Mouse (Mus musculus) layer of hippocampus, adult 2 months (tissue): ENCODE measurements at regions not wholly inside any gene's neighbourhood (a gene's known extent, or its start where the extent isn't known, plus 50 kb on each side); places are given as distances from the start of the nearest gene placed in this dataset.

Experiments used
- DNase-seq, 2 experiments: peaks; one replicate each; pipeline ENCODE4 v3.0.0; 2022; ENCODE audit warnings: low spot score in 2 of 2
- H3K27ac ChIP-seq: fragments of 200-600 bp; 2 replicates; pipeline ENCODE4 v1.8.1; 2022
- H3K4me3 ChIP-seq: fragments of 200-600 bp; 2 replicates; pipeline ENCODE4 v1.8.1; 2022; ENCODE audit warnings: mild to moderate bottlenecking
- CTCF ChIP-seq: fragments of 200-600 bp; conservative IDR thresholded peaks from 2 replicates; pipeline ENCODE4 v1.8.1; 2022; ENCODE audit warnings: antibody characterized with exemption, mild to moderate bottlenecking, moderate library complexity

- no peak overlapping the region for H3K4me3 ChIP-seq
- no peak for TF ChIP-seq CTCF
- DNase-seq = no peak
- no peak overlapping the region for H3K27ac ChIP-seq
Measured at GRCm38 (mm10) chr11:6785471-6785870, 52.0 kb downstream of the Gm11983 start.

GRCm38 (mm10) chr11:6782826-6783225 lies 54.6 kb downstream of the Gm11983 start:
- no peak for TF ChIP-seq CTCF
- no peak overlapping the region for H3K4me3 ChIP-seq

GRCm38 (mm10) chr11:6779752-6780151 lies 57.7 kb downstream of the Gm11983 start:
- no peak for TF ChIP-seq CTCF
- DNase-seq = no peak
- no peak overlapping the region for H3K27ac ChIP-seq
- H3K4me3 ChIP-seq = no peak overlapping the region

More at GRCm38 (mm10) chr11:6782826-6783225, 54.6 kb downstream of the Gm11983 start:
- H3K27ac ChIP-seq = no peak overlapping the region
- DNase-seq = no peak

- Histone ChIP-seq H3K4me3 (no peak overlapping the region), H3K27ac (no peak overlapping the region)
- TF ChIP-seq CTCF = no peak
- no peak for DNase-seq
Measured at GRCm38 (mm10) chr11:6778596-6779360, 58.7 kb downstream of the Gm11983 start.

GRCm38 (mm10) chr11:6777566-6777965 lies 59.9 kb downstream of the Gm11983 start:
- no peak overlapping the region for H3K27ac ChIP-seq
- no peak overlapping the region for H3K4me3 ChIP-seq
- DNase-seq = no peak
- no peak for TF ChIP-seq CTCF

- no peak overlapping the region for H3K27ac ChIP-seq
- no peak overlapping the region for H3K4me3 ChIP-seq
- no peak for TF ChIP-seq CTCF
- DNase-seq = no peak
Measured at GRCm38 (mm10) chr11:6774656-6775055, 62.8 kb downstream of the Gm11983 start.

- DNase-seq = no peak
- TF ChIP-seq CTCF = no peak
- H3K4me3 ChIP-seq = no peak overlapping the region
- no peak overlapping the region for H3K27ac ChIP-seq
Measured at GRCm38 (mm10) chr11:6773951-6774350, 63.5 kb downstream of the Gm11983 start.

GRCm38 (mm10) chr11:6773364-6773763 lies 64.1 kb downstream of the Gm11983 start:
- no peak for TF ChIP-seq CTCF
- Histone ChIP-seq H3K4me3 (no peak overlapping the region), H3K27ac (no peak overlapping the region)
- DNase-seq = no peak

GRCm38 (mm10) chr11:6769437-6769765 lies 68.1 kb downstream of the Gm11983 start:
- H3K4me3 ChIP-seq = no peak overlapping the region
- no peak for DNase-seq
- no peak for TF ChIP-seq CTCF

GRCm38 (mm10) chr11:6768599-6769436 lies 68.6 kb downstream of the Gm11983 start:
- peak; percentile 57 to 92 for DNase-seq
- H3K4me3 ChIP-seq = no peak overlapping the region
- peak; percentile 99 for TF ChIP-seq CTCF
- no peak overlapping the region for H3K27ac ChIP-seq

More at GRCm38 (mm10) chr11:6769437-6769765, 68.1 kb downstream of the Gm11983 start:
- no peak overlapping the region for H3K27ac ChIP-seq

GRCm38 (mm10) chr11:6766725-6767124 lies 70.7 kb downstream of the Gm11983 start:
- DNase-seq = no peak
- no peak for TF ChIP-seq CTCF
- H3K4me3 ChIP-seq = no peak overlapping the region
- H3K27ac ChIP-seq = no peak overlapping the region

- TF ChIP-seq CTCF = no peak
- peak; percentile 15 to 17 for DNase-seq
- Histone ChIP-seq H3K4me3 (no peak overlapping the region), H3K27ac (no peak overlapping the region)
Measured at GRCm38 (mm10) chr11:6765333-6765957, 72.0 kb downstream of the Gm11983 start.

GRCm38 (mm10) chr11:6764186-6764585 lies 73.3 kb downstream of the Gm11983 start:
- TF ChIP-seq CTCF = no peak
- no peak for DNase-seq
- Histone ChIP-seq H3K4me3 (no peak overlapping the region), H3K27ac (no peak overlapping the region)
